Mouse (Mus musculus) erythroblast, embryonic 14.5 days (primary cell): ENCODE data around the gene Bnipl.

Source experiments
- GATA1 ChIP-seq: IDR thresholded peaks from 2 replicates; pipeline ENCODE4 v1.6.1; 2012; ENCODE audit warnings: low read length, inconsistent platforms, mixed read lengths
- TAL1 ChIP-seq: IDR thresholded peaks from 3 replicates; pipeline ENCODE4 v1.6.1; 2012; ENCODE audit warnings: low read length, inconsistent platforms, mixed read lengths

- no peak for TF ChIP-seq TAL1
- TF ChIP-seq GATA1: no peak
Measured at GRCm38 (mm10) chr3:95195772-95196171, 55.2 kb downstream of the Bnipl start.
